Mouse (Mus musculus): ENCODE data around the gene Vmn2r111. TPM values are rescaled to one million over a fixed set of nuclear protein-coding genes. Genes with fewer than 3 reads are reported as not detected.
"Not testable (repeated sequence)": the region's sequence is repeated elsewhere in the genome, so short reads cannot be mapped to it uniquely, and the experiment has no call there.

Gene Vmn2r111
- polyA plus RNA-seq (2016; fragmentation: Nextera tagmentation; extraction: Ambion mirVana) = not detected in 2 replicates

DNA sequence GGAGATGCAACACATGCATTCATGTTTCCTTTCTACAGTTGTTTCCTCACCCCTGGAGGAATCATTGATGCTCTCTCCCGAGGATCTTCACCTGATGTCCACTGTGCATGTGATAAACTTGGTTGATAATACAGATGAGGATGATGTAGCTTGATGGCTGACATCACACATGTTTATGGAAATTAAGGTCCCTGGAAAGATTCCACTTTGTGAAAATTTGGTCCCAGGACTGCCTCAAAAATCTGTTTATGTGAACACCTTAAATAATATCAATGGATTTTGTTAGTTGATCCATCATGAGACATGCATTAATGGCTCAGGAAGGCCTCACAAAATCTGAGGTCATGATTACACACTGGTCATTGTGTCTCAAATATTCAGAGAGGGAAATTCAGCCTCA is at the start of gene Vmn2r111:
Vmn2r111 (minus strand) TSS at position 101 of the 400 bp plus-strand sequence.
- not testable (repeated sequence) for H3K36me3 ChIP-seq; H3K9me3 ChIP-seq; H3K4me3 ChIP-seq; H3K9ac ChIP-seq (replicated peaks); ATAC-seq (ENCODE audit: low FRiP score, low read depth); H3K4me1 ChIP-seq; H3K27ac ChIP-seq (replicated peaks); H3K4me2 ChIP-seq (replicated peaks); H3K27me3 ChIP-seq
- 74% methylated on average over 1 of the region's 1 CpGs for WGBS

DNA sequence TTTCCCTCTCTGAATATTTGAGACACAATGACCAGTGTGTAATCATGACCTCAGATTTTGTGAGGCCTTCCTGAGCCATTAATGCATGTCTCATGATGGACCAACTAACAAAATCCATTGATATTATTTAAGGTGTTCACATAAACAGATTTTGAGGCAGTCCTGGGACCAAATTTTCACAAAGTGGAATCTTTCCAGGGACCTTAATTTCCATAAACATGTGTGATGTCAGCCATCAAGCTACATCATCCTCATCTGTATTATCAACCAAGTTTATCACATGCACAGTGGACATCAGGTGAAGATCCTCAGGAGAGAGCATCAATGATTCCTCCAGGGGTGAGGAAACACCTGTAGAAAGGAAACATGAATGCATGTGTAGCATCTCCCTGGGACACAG is 27.4 kb upstream of the Vmn2r111 start, which contains the start of gene Vmn2r112:
Vmn2r112 (plus strand) TSS at position 301 of the 400 bp plus-strand sequence.
- not testable (repeated sequence) for H3K4me1 ChIP-seq; H3K27me3 ChIP-seq; H3K4me3 ChIP-seq; H3K27ac ChIP-seq (replicated peaks); ATAC-seq (ENCODE audit: low FRiP score, low read depth); H3K4me2 ChIP-seq (replicated peaks); H3K9ac ChIP-seq (replicated peaks); H3K9me3 ChIP-seq; H3K36me3 ChIP-seq

- not testable (repeated sequence) for H3K4me3 ChIP-seq; H3K9me3 ChIP-seq; H3K27me3 ChIP-seq; H3K4me1 ChIP-seq; H3K27ac ChIP-seq (replicated peaks); H3K36me3 ChIP-seq; H3K9ac ChIP-seq (replicated peaks); H3K4me2 ChIP-seq (replicated peaks); ATAC-seq (ENCODE audit: low FRiP score, low read depth)
- 84% methylated on average over 7 of the region's 7 CpGs for WGBS
Observed at GRCm38 (mm10) chr17:22520467-22520866, 52.8 kb downstream of the Vmn2r111 start.

DNA sequence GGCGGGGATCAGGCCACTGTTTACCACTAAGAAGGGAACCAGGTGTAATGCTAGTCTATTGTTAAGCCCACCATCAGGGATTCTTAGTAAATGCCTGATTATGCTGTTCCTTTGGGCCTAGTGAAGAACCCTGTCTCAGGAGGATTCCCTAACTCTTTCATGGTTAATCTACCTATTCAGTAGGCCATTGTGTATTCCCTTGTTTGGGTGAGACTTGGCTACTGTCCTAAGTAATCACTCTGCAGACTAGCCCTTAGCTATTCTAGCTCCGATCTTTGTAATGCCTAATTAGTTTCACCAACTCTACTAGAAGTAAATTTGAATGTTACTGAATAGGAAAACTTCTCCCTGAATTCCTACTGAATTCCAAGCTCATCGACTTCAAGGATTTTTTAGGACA is 53.2 kb downstream of the Vmn2r111 start:
- H3K36me3 ChIP-seq; H3K4me2 ChIP-seq (replicated peaks); H3K9ac ChIP-seq (replicated peaks); ATAC-seq (ENCODE audit: low FRiP score, low read depth); H3K9me3 ChIP-seq; H3K4me3 ChIP-seq; H3K27me3 ChIP-seq; H3K4me1 ChIP-seq; H3K27ac ChIP-seq (replicated peaks): not testable (repeated sequence)
- WGBS = 75% methylated on average over 3 of the region's 3 CpGs

GRCm38 (mm10) chr17:22497120-22497519 is 76.2 kb downstream of the Vmn2r111 start:
- ATAC-seq (ENCODE audit: low FRiP score, low read depth) = no peak

More at GRCm38 (mm10) chr17:22497120-22497519, 76.2 kb downstream of the Vmn2r111 start:
- no peak overlapping the region for H3K4me3 ChIP-seq
- H3K9ac ChIP-seq (replicated peaks) = no peak overlapping the region
- H3K9me3 ChIP-seq = peaks cover 15% of the 10 kb centered on the region; the same call in 1 of the 2 replicates
- 70% methylated on average over 4 of the region's 4 CpGs for WGBS
- no peaks in the 10 kb centered on the region for H3K36me3 ChIP-seq
- H3K27ac ChIP-seq (replicated peaks) = no peak overlapping the region
- H3K27me3 ChIP-seq = no peaks in the 10 kb centered on the region
- no peak overlapping the region for H3K4me2 ChIP-seq (replicated peaks)
- H3K4me1 ChIP-seq = no peaks in the 10 kb centered on the region

Other genes starting within 250 kb of the Vmn2r111 start
- gene Zfp944, start 212.1 kb downstream of the Vmn2r111 start, polyA plus RNA-seq (2016; fragmentation: Nextera tagmentation; extraction: Ambion mirVana) = 15.2 and 16.5 TPM in 2 replicates
- 12.6 and 13.9 TPM in 2 replicates for gene Zfp758, start 212.0 kb downstream of the Vmn2r111 start, polyA plus RNA-seq (2016; fragmentation: Nextera tagmentation; extraction: Ambion mirVana)
- 32.8 and 39.5 TPM in 2 replicates for gene Zfp946, start 149.3 kb downstream of the Vmn2r111 start, polyA plus RNA-seq (2016; fragmentation: Nextera tagmentation; extraction: Ambion mirVana)
- not detected in 2 replicates for gene Vmn2r112, start 27.5 kb upstream of the Vmn2r111 start, polyA plus RNA-seq (2016; fragmentation: Nextera tagmentation; extraction: Ambion mirVana)